Mouse (Mus musculus) ovary, postnatal 10 days (tissue): ENCODE measurements at regions not wholly inside any gene's neighbourhood (a gene's known extent, or its start where the extent isn't known, plus 50 kb on each side); places are given as distances from the start of the nearest gene placed in this dataset.

Experiments used
- DNase-seq: peaks from one replicate; pipeline ENCODE4 v3.0.0; 2022; ENCODE audit warnings: low spot score

DNA sequence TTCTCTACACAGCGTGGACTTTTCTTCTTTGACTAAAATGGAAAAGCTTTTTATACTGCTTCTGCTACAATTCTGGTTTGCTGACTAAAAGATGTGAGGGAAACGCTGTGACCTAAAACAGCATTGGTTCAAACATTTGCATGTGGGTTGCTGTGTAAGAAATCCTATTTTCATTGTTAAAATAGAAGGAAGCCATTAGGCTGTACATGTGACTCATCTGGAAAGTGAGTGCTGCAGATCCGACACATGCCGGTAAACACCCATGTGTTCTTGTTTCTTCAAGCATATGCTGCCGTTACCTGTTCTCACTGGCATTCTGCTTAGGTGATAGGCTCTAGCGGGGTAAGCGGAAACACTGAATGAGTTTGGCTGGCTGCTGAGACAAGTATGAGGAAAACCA, 1362.6 kb downstream of the Gsdmc2 start:
- no peak for DNase-seq

DNA sequence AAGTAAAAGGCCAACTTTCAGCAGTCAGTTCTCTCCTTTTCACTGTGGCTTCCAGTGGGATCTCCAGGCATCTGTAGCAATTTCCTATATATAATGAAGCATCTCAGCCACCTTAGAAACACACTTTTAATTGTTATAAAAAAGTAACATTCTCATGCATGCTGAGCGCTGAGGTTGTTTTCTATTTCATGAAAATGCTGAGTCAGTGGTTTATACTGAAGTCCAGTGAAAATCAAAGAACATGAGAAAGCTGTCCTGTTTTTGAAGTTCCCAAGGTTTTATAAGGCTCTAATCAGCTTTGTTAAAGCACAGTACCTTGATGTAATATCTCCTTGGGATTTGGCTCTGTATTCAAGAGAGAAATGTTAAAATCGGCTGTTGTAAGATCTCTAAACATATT, 1367.2 kb downstream of the Gsdmc2 start:
- DNase-seq = no peak

DNA sequence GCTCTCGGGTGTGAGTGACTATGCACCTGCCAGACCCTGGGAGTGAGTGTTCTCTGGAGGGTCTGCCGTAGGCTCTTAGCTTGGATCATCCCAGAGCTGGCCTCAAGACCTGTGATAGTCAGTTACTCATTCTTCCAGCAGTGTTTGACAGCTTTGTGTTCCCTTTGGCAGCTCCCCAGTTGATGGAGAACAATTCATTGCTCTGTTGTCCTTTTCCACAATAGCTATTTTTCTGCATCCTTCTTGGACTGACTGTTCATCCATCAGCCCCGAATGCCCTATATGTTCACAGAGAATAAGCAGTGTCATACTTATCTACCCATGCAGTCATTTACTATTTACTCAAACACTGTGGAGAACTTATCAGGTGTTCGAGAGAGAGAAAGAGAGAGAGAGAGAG, 1368.5 kb downstream of the Gsdmc2 start:
- DNase-seq = no peak

DNA sequence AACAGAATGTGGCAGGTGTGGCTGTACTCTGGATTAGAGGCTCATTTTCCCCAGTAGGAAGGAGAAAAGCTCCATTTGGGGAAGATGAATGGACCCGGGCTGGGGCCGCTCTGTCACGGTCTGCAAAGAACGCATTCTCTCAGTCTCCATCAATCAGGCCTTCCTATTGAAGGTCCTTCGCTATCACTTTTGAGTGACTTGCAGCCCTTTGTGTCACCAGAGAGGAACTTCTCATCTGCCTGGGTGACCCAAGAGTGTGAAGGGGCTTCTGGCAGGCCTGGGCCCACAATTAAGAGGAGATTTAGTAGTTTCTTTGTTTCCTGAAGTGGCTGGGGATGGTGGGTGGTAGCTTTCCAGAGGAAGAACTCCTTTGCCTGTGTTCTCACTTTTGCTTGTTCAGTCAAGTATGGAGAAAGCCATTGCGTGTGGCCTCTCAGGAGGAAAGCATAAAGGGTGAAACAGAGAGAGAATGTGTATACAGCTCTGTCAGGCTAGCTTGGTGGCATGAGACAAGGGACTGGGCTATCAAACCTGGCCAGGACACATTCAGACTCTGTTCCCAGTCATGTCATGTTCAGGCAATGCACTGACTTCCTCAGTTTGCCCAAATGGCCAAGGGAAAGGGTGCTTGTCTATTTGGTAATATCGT, 1374.2 kb downstream of the Gsdmc2 start:
- no peak for DNase-seq

DNA sequence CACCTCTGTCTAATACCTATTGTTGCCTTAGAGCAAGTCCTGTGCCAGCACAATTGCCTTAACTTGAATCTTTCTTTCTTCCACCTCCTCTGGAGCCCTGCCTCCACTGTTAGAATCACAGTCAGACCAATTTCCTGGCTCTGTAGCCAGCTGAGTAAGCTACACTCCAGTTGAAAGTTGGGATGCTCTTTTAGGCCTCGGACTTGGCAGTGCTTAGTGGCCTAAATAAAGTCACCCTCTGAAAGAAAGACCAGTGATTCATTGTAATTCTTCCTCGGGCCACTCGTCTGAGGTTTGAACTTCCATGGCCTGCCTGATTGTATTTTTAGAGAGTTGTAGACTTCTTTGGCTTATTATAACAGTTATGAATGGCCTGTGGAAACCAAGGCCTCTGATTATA, 1376.9 kb downstream of the Gsdmc2 start:
- DNase-seq = no peak

DNA sequence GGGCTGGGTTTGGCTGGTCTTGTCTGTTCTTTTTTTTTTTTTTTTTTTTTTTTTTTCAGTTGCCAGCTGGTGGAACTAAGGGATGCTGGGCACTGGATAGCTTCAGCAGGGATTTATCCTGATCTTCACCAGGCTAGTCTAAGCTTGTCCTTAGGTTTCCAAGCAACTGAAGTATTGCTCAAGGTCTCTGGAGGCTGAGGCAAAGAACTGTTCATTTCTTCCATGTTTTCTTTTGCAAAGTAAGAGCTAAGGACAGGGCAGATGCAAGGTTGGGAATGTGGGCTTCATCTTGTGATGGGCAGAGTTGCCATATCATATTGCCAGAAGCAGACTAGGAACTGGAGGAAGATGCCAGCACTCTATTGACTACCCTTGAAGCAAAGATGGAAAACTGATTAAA, 1378.1 kb downstream of the Gsdmc2 start:
- DNase-seq = no peak

DNA sequence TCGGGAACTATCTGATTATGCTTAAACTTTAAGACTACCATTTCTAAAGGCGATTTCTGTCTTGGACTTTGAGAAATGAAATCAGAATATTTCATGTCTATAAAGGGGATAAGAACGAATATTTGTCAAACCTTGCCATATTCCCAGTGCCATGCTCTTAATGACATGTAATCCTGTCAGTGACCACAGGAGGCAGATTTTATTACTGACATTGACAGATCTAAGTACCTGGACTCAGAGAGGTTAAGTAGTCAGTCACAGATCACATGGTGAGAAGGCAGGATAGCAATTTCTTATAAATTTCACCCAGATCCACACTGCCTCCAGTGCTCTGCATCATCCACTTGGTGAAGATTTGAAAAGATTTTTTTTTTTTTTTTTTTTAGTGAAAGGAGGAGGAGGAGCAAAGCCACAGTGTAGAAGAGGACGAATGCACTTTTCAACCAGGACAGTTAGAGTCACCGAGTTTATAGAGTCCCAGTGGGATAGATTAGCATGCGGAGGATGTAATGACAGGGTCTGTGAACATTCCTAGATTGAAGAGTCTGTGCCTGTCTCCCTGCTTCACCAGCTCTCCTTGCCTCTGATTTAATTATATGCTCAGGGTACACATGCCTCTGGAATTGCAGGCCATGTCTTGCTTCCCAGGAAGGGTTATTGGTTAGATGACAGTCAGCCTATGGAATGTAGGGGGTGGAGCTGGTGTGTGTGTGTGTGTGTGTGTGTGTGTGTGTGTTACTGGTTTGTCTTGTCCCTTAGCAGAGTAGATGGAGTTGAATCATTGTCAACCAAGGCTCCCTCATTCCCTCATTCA, 1379.7 kb downstream of the Gsdmc2 start:
- no peak for DNase-seq

DNA sequence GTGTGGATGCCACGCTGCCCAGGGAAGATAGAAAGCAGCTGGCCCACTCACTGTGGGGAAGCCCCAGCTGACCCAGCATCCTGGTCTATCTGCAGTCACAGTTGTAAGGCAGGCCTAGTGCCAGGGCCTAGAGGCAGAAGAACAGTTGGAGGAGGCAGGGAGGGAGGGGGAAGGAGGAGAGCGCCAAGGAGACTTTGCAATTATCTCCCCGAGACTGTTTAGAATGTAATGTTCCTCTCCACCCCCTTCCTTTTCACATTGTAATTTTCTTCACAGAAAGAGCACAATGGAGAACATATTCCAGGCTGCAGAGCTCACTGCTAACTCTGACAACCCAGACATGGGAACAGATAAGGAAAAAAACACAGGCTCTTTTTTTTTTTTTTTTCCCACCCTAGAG, 1382.3 kb downstream of the Gsdmc2 start:
- no peak for DNase-seq

DNA sequence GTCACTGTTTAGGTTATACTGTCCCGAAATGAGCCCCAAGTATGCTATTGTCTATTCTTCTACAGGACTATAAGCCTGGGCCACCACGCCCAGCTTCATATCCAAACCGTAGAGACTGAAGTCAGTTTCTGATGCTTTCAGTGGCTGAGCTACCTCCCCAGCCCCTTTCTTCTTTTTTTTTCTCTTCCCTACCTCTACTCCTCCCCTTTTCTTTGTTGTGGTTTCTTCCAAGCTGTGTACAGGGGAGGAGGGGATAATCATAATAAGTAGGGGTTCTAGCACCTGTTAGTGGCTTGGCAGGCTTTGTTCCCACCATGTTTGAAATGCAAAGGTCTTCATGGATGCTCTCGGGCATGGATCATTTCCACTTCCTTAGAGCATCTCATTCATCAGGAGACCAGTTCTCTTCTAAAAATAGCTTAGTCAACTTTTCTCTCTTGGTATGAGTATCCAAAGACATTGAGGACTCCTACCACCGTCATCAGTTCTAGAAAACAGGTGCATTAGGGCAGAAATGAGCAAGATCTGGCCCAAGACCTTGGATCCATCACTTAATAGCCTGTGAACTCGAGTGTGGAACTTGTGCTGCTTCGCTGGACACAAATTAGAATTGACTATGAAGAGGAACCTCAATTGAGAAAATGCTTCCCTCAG, 1383.5 kb downstream of the Gsdmc2 start:
- DNase-seq = no peak

DNA sequence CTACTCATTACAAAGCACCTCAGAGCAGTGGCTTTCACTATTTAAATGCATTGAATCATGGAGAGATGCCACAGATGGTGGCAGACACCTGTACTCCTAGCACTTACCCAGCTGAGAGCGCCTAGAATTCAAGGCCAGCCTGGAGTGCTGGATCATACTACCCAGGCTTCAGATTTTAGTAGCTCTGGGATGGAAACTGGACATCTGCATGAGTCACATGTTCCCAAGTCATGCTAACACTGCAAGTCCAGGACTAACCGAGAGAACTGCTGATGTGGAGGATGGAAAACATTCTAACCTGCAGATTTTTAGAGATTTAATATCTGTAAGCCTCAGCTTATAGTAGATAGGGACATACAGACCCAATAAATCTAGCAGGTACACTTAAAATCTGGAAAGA, 1384.3 kb downstream of the Gsdmc2 start:
- no peak for DNase-seq

DNA sequence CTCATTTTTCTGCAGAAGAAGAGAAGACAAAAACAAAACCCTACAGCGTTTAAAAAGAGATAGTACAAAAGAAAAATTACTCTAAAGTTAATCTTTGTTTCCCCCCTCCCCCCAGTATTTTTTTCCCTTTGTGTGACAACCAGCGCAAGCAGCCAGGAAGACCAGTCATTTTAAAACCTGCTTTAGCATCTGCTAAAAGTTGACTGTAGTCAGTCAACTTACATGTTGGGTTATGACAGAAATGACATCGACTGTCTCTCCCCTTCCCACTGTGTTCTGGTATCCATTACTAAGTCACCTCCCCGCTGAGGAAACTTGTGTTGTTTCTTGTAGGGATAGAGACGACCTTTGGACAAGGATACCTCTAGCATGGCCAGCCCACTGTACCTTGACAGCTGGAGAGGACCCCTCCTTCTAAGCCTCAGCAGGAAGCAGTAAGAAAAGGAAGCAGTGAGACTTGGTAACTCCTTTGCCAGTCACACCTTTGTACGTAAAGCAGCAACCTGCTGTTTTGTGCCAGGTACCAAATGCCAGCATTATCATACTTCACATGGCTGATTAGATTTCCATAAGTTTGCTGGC, 1384.9 kb downstream of the Gsdmc2 start:
- no peak for DNase-seq

DNA sequence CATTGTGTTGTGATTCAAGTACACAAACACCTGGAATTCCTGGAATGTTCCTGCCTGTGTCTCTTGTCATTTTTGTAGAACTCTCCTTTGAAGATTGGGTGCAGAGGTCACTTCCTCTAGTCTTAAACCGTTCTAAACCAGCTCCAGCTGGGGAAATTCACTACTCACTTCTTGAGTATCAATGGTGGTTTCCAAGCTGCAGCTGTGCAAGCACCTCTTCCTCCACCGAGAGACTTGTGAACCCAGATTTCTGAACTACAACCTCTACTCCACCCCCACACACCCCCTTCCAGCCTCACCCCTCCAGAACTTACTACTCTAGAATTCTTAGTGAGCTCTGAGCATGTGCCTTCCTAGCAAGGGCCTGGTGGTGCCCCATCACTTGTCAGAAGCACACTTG, 1387.0 kb downstream of the Gsdmc2 start:
- DNase-seq = no peak

DNA sequence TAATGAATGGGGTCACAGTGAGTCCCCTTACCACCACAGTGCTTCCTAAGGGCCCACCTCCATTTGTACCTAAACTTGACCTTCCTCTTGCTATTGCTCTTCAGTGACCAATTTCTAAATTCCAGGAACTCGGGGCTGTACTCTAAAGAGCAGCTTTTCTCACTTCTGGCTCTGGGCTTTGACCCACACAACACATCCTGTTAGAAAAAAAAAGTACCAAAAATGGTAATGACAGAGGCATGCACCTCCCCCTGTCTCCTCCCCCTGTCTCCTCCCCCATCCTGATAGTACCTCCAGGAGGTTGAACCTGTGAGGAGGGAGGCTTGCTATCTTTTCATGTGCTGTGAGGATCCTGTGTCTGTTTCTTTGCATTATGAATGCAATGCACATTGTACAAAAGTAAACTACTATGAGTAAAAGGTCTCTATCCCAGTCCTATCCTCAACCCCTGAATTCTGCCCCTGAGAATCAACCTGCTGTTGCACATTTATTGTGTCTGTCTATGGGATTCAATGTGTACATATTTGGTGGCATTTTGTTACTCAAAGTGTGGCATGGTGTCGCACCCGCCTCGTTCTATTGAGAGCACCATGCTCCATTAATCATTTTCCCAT, 1387.8 kb downstream of the Gsdmc2 start:
- DNase-seq = no peak

DNA sequence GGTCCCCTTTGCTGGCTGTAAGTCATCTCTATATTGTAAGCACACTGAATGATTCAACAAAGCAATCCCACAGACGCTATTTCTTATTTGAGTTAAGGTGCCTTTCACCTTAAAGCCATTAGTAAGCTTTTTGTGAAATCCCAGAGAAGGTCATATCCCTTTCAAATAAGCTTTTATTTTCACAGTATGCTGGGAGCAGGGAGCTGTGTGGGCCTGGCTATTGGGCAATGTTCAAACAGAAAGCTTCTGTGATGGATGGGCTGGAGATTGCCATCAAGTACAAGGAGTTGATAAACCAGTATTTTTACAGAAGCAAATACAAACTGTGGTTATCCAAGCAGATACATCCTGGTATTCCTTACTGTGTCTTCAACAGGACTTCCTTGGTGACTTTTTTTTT, 1389.0 kb downstream of the Gsdmc2 start:
- no peak for DNase-seq

DNA sequence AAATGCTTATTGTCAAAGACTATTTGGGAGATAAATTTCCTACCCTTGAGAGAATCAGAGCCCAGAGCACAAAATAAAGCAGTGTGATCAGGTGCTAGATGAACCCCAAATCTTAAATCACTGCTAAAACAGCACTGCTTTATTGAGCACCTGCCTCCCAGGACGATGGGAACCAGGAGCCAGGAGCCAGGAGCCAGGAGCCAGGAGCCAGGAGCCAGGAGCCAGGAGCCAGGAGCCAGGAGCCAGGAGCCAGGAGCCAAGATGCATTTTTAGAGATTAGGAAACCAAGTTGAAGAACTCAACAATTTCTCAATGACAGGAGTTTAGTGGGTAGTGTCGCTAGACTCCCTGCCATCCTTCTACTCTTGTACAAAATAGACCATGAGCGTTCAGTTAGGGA, 1396.9 kb downstream of the Gsdmc2 start:
- DNase-seq = no peak

DNA sequence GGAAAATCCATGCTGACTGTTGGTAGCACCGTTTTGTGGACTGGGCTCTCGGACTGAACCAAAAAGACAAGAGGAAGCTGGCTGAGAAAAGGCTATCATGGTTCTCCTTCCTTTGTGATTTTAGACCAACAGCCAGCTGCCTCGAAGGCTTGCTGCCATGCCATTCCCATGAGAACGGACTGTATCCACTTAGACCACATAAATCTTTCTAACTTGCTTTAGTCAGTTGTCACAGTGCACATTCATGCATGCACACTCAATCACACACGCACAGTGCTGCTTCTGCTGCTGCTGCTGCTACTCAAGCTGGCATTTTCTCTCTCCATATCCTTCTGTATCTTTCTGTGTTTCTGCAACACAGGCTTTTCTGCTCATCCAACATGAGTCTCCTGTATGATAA, 1405.8 kb downstream of the Gsdmc2 start:
- no peak for DNase-seq

DNA sequence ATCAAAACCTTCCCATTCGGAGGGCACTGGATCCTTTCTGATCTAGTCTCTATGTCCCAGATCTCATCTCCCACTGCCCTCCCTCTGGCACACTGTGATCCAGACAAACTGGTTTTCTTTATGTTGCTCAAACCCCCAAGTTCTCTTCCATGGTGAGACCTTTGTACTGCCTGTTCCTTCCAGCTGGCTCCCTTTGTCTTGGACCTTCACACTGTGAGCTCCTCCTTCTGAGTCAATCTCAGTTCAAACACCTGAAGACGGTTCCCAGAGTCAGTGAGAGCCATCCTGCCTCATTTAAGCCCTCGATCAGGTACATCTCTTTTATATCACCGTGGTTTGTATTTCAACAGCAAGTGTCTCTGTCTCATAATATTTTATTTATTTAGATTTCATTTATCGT, 1408.3 kb downstream of the Gsdmc2 start:
- no peak for DNase-seq

DNA sequence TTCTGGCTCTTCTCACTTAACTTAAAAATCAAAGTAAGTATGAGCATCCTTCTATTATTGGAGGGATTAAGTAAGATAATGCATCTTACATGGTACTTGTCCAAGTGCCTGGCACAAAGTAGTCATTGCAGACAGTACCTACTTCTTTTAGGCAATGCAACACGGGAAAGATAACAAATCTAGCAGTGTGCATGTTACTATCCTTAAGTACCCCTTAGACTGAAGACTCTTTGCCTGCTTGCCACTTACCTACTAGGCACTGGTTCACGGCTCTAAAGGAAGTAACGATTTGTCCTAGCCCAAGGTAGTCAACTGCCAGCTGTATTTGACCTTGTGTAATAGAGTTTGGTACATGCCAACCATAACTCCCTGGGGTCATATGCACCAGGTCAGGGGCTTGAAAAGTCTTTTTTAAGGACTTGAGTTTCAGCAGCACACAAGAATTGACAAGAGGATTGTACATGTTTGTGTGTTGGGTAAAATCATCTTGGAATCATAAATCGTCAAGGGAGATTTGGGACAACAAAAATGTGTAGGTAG, 1409.8 kb downstream of the Gsdmc2 start:
- no peak for DNase-seq

DNA sequence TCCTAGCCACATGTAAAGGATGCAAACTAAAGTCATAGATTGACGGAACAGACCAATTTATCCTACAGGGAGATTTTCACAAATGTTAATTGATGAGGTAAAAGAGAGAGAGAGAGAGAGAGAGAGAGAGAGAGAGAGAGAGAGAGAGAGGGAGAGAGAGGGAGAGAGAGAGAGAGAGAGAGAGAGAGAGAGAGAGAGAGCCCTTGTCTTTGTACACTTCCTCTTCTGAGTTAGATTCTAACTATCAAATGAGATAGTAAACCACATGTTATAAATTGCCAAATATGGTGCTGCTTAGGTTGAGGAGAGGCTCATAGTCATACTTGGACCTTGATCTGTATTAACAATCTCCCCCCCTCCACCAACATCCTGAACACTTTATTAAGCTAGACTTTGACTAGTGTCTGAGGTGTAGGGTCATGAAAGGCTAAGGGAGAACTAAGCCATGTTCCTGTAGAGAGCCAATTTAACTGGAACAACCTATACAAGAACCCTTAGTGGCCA, 1412.2 kb downstream of the Gsdmc2 start:
- DNase-seq = no peak

DNA sequence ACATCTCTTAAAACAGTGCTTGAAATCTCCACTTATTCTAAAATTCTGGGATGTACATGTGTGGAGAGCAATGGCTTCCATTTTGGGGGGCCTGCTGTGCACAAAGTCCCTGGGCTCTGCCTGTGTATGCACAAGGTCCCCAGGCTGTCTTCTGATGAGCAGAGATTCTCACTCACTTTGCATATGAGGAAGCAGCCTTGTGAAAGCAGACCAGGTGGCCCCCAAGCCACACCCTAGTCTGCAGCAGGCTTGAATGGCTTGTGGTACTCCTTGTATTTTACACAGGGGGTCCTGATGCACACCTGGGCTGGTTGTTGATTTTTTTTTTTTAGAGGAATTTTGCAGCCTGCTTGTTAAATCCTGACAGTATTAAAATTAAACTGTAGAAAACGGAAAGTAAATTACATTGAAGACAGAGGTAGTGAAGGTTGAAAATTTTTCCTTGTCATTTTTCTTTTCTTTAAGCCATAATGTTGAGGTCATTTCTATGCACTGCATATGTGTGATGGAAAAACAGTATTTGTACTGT, 1413.8 kb downstream of the Gsdmc2 start:
- DNase-seq = no peak

DNA sequence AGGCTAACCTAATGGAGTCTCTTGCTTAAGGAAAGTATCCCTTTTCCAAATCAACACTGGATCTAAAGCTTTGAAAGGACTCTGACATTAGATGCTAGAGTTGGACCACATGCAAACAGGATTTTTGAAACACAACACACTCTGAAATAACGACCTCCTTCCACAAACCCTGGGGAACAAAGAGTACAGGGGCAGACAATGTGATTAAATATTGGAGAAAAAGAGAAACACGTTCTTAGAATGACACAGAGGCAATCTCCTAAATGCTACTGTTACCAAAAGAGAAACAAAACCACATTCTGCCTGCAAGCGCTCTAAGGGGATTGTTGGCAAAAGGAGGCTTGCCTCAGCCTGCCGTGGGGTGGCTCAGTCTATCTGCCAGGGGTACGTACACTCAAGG, 1422.0 kb downstream of the Gsdmc2 start:
- no peak for DNase-seq
